Mouse (Mus musculus) liver, adult 2 months (tissue): ENCODE measurements at regions not wholly inside any gene's neighbourhood (a gene's known extent, or its start where the extent isn't known, plus 50 kb on each side); places are given as distances from the start of the nearest gene placed in this dataset.

Source experiments
- DNase-seq: peaks from one replicate; pipeline ENCODE4 v3.0.0-alpha.2; 2011; ENCODE audit warnings: low read depth, low spot score; ENCODE audit errors: extremely low read depth
- H3K27ac ChIP-seq: fragments of 200-500 bp; replicated peaks from 2 replicates; pipeline ENCODE4 v1.5.1; 2012; ENCODE audit warnings: low read depth, mild to moderate bottlenecking, control low read depth, inconsistent platforms, low read length; ENCODE audit not compliant: insufficient read depth
- H3K27me3 ChIP-seq: fragments of 200-500 bp; 2 replicates; pipeline ENCODE4 v1.6.1; 2012; ENCODE audit warnings: mild to moderate bottlenecking, moderate library complexity, low read length, inconsistent platforms; ENCODE audit not compliant: control insufficient read depth, insufficient read depth
- H3K36me3 ChIP-seq: fragments of 200-500 bp; 2 replicates; pipeline ENCODE4 v1.6.1; 2012; ENCODE audit warnings: low read length, inconsistent platforms; ENCODE audit not compliant: control insufficient read depth, insufficient read depth
- H3K4me1 ChIP-seq: fragments of 200-500 bp; 2 replicates; pipeline ENCODE4 v1.6.1; 2011; ENCODE audit warnings: low read length; ENCODE audit not compliant: control insufficient read depth, insufficient read depth
- H3K4me3 ChIP-seq: fragments of 200-500 bp; 2 replicates; pipeline ENCODE4 v1.5.1; 2011; ENCODE audit warnings: low read depth, mild to moderate bottlenecking, control low read depth, low read length, moderate library complexity; ENCODE audit not compliant: insufficient read depth
- H3K79me2 ChIP-seq: fragments of 200-500 bp; 2 replicates; pipeline ENCODE4 v1.6.1; 2012; ENCODE audit warnings: inconsistent platforms, mild to moderate bottlenecking, low read length, moderate library complexity; ENCODE audit not compliant: control insufficient read depth, insufficient read depth
- H3K9ac ChIP-seq: fragments of 200-500 bp; 2 replicates; pipeline ENCODE4 v1.6.1; 2012; ENCODE audit warnings: low read depth, mild to moderate bottlenecking, control low read depth, inconsistent platforms, low read length
- CTCF ChIP-seq: fragments of 200-500 bp; IDR thresholded peaks from 2 replicates; pipeline ENCODE4 v1.5.1; 2011; ENCODE audit warnings: low read depth, low read length, control low read depth
- POLR2A ChIP-seq: fragments of 200-500 bp; IDR thresholded peaks from 2 replicates; pipeline ENCODE4 v1.6.1; 2011; ENCODE audit warnings: low read length, control low read depth; ENCODE audit not compliant: insufficient read depth; ENCODE audit errors: extremely low read depth
- WGBS: fragments of 180-500 bp; shearing (Covaris S2); methylation state at CpG from one replicate; pipeline ENCODE4 v1.1.7; 2018; 5-methylcytosine and 5-hydroxymethylcytosine counted together

- H3K4me1 ChIP-seq = no peaks in the 10 kb centered on the region
- H3K9ac ChIP-seq = no peak overlapping the region
- H3K27ac ChIP-seq = no peak overlapping the region
- no peak for TF ChIP-seq POLR2A
- TF ChIP-seq CTCF = no peak
- H3K36me3 ChIP-seq = no peaks in the 10 kb centered on the region
- peak; percentile 5 for DNase-seq
- no peak overlapping the region for H3K4me3 ChIP-seq
- WGBS = 69% methylated on average over 3 of the region's 3 CpGs
- no peaks in the 10 kb centered on the region for H3K79me2 ChIP-seq
- H3K27me3 ChIP-seq = no peaks in the 10 kb centered on the region
Observed at GRCm38 (mm10) chr7:124868621-124869020, 575.9 kb upstream of the Kdm8 start.

- WGBS = 79% methylated on average over 6 of the region's 6 CpGs
- H3K27ac ChIP-seq = no peak overlapping the region
- H3K27me3 ChIP-seq = no peaks in the 10 kb centered on the region
- no peak overlapping the region for H3K4me3 ChIP-seq
- no peak overlapping the region for H3K9ac ChIP-seq
- no peak for DNase-seq
- H3K36me3 ChIP-seq = no peaks in the 10 kb centered on the region
- no peaks in the 10 kb centered on the region for H3K79me2 ChIP-seq
- no peak for TF ChIP-seq CTCF
- no peak for TF ChIP-seq POLR2A
- H3K4me1 ChIP-seq = no peaks in the 10 kb centered on the region
Observed at GRCm38 (mm10) chr7:124880771-124881170, 563.7 kb upstream of the Kdm8 start.

- 78% methylated on average over 5 of the region's 5 CpGs for WGBS
- Histone ChIP-seq H3K36me3 (no peaks in the 10 kb centered on the region), H3K79me2 (no peaks in the 10 kb centered on the region), H3K27ac (no peak overlapping the region), H3K4me3 (no peak overlapping the region), H3K9ac (no peak overlapping the region), H3K27me3 (no peaks in the 10 kb centered on the region), H3K4me1 (no peaks in the 10 kb centered on the region)
- TF ChIP-seq POLR2A (no peak), CTCF (no peak)
- DNase-seq = no peak
Observed at GRCm38 (mm10) chr7:124907233-124907632, 537.2 kb upstream of the Kdm8 start.

- Histone ChIP-seq H3K36me3 (no peaks in the 10 kb centered on the region), H3K27me3 (no peaks in the 10 kb centered on the region), H3K9ac (no peak overlapping the region), H3K79me2 (no peaks in the 10 kb centered on the region), H3K4me1 (no peaks in the 10 kb centered on the region), H3K4me3 (no peak overlapping the region), H3K27ac (no peak overlapping the region)
- WGBS = 77% methylated on average over 5 of the region's 5 CpGs
- no peak for TF ChIP-seq CTCF
- no peak for TF ChIP-seq POLR2A
- DNase-seq = no peak
Observed at GRCm38 (mm10) chr7:124907662-124908296, 536.7 kb upstream of the Kdm8 start.

GRCm38 (mm10) chr7:124914061-124914460, 530.4 kb upstream of the Kdm8 start:
- Histone ChIP-seq H3K36me3 (no peaks in the 10 kb centered on the region), H3K9ac (no peak overlapping the region), H3K27me3 (no peaks in the 10 kb centered on the region), H3K27ac (no peak overlapping the region), H3K4me3 (no peak overlapping the region), H3K79me2 (no peaks in the 10 kb centered on the region), H3K4me1 (no peaks in the 10 kb centered on the region)
- TF ChIP-seq POLR2A (no peak), CTCF (no peak)
- DNase-seq = no peak
- 78% methylated on average over 5 of the region's 5 CpGs for WGBS

GRCm38 (mm10) chr7:124914479-124914878, 530.0 kb upstream of the Kdm8 start:
- no peak overlapping the region for H3K27ac ChIP-seq
- TF ChIP-seq POLR2A (no peak), CTCF (no peak)

More at GRCm38 (mm10) chr7:124914479-124914878, 530.0 kb upstream of the Kdm8 start:
- Histone ChIP-seq H3K79me2 (no peaks in the 10 kb centered on the region), H3K27me3 (no peaks in the 10 kb centered on the region), H3K4me1 (no peaks in the 10 kb centered on the region), H3K4me3 (no peak overlapping the region), H3K9ac (no peak overlapping the region), H3K36me3 (no peaks in the 10 kb centered on the region)
- WGBS = 64% methylated on average over 4 of the region's 4 CpGs
- no peak for DNase-seq
